Mouse (Mus musculus): ENCODE results near the gene Vps13d. TPM values are rescaled to one million over a fixed set of nuclear protein-coding genes. Genes with fewer than 3 reads are reported as not detected.
"Not testable (repeated sequence)": the region's sequence is repeated elsewhere in the genome, so short reads cannot be mapped to it uniquely, and the experiment has no call there.

Gene Vps13d
- polyA plus RNA-seq, 1 experiment from 2014 or later: 10.3 TPM

DNA sequence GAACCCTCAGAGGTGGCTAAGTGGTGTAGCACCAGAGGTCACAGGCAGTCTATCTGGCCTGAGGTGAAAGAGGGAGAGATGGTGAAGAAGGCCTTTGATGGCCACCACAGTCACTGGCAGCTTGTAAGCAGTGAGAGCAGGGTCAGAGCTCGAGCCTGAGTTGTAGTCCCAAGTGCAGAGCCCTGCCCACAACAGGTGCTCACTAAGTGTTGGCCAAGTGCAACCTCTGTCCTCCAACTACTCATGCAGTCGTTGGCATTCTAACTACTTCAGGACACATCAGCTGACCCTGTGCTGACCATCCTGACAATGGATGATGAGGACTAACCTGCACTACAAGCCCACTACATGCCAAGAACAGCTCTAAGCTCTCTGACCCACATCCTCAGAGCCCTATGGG lies 7.2 kb downstream of the Vps13d start:
- Histone ChIP-seq H3K4me3 (ENCODE audit: low read depth, low read length) (no peak overlapping the region), H3K4me2 (replicated peaks; ENCODE audit: low read depth, low read length) (no peak overlapping the region), H3K9me3 (ENCODE audit: low read length) (no peaks in the 10 kb centered on the region), H3K9ac (replicated peaks; ENCODE audit: low read depth) (no peak overlapping the region), H3K27me3 (replicated peaks; ENCODE audit: insufficient read depth, low read length) (no peaks in the 10 kb centered on the region), H3K4me1 (ENCODE audit: insufficient read depth, low read depth, low read length) (no peaks in the 10 kb centered on the region; the same call in 1 of the 2 replicates), H3K36me3 (ENCODE audit: insufficient read depth, low read length) (0 out of 2 replicates have a peak, but pooled peaks cover 8% of the 10 kb centered on the region), H3K27ac (ENCODE audit: low read length) (no peak overlapping the region)
- 51% methylated on average over 2 of the region's 2 CpGs for whole genome bisulfite sequencing
- DNase-seq (ENCODE audit: low spot score) (no peak), ATAC-seq (no peak)
- TF ChIP-seq EP300 (IDR thresholded peaks at IDR 0.05) (no peak), CTCF (IDR thresholded peaks at IDR 0.05) (no peak)

DNA sequence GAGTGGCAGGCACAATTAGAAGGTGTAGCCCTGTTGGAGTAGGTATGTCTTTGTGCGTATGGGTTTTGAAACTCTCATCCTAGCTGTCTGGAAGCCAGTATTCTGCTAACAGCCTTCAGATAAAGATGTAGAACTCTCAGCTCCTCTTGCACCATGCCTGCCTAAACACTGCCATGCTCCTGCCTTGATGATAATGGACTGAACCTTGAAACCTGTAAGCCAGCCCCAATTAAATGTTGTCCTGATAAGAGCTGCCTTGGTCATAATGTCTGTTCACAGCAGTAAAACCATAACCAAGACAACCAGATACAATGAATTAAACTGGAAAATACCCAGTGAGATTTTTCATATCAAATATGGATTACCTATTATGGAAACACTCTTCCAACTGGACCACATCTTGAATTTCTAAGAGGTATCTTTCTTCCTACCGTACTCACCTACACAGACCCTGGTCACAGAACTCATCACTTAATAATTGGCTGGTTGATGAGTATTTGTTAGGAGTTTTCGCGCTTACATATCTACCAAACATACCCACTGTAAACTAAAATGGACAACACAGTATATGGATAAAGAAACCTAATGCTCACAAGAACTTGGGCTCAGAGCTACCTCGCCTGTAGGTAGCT lies 15.8 kb downstream of the Vps13d start:
- H3K4me1 ChIP-seq (ENCODE audit: insufficient read depth, low read depth, low read length): no peaks in the 10 kb centered on the region
- ATAC-seq: no peak
- H3K27ac ChIP-seq (ENCODE audit: low read length): no peak overlapping the region
- peaks cover 21% of the 10 kb centered on the region; the same call in 1 of the 2 replicates for H3K36me3 ChIP-seq (ENCODE audit: insufficient read depth, low read length)
- no peak for DNase-seq (ENCODE audit: low spot score)
- no peaks in the 10 kb centered on the region for H3K27me3 ChIP-seq (replicated peaks; ENCODE audit: insufficient read depth, low read length)
- no peak overlapping the region for H3K4me3 ChIP-seq (ENCODE audit: low read depth, low read length)
- no peak overlapping the region for H3K4me2 ChIP-seq (replicated peaks; ENCODE audit: low read depth, low read length)
- no peaks in the 10 kb centered on the region for H3K9me3 ChIP-seq (ENCODE audit: low read length)
- TF ChIP-seq EP300 (IDR thresholded peaks at IDR 0.05) (no peak), CTCF (IDR thresholded peaks at IDR 0.05) (no peak)
- no peak overlapping the region for H3K9ac ChIP-seq (replicated peaks; ENCODE audit: low read depth)
- WGBS: 94% methylated on average over 5 of the region's 5 CpGs

DNA sequence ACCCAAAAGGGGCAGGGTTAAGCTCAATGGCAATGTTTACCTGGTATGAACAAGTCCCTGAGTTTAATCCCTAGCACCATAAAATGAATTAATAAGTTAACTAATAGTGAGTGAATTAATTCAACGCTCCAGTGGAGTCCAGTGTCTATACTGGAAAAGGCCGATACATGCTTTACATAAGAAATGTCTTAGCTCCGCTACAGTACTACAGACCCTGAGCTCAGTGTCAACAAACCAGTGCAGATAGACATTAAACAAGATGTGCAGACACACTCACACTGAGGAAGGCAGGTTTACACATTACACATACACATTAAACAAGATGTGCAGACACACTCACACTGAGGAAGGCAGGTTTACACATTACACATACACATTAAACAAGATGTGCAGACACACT lies 29.3 kb downstream of the Vps13d start:
- H3K27me3 ChIP-seq (replicated peaks; ENCODE audit: insufficient read depth, low read length); H3K4me1 ChIP-seq (ENCODE audit: insufficient read depth, low read depth, low read length); H3K4me2 ChIP-seq (replicated peaks; ENCODE audit: low read depth, low read length); H3K9ac ChIP-seq (replicated peaks; ENCODE audit: low read depth); DNase-seq (ENCODE audit: low spot score); ATAC-seq; H3K4me3 ChIP-seq (ENCODE audit: low read depth, low read length); H3K27ac ChIP-seq (ENCODE audit: low read length); H3K9me3 ChIP-seq (ENCODE audit: low read length): not testable (repeated sequence)
- H3K36me3 ChIP-seq (ENCODE audit: insufficient read depth, low read length): peaks cover 60% of the 10 kb centered on the region
- 91% methylated on average over 3 of the region's 3 CpGs for WGBS

DNA sequence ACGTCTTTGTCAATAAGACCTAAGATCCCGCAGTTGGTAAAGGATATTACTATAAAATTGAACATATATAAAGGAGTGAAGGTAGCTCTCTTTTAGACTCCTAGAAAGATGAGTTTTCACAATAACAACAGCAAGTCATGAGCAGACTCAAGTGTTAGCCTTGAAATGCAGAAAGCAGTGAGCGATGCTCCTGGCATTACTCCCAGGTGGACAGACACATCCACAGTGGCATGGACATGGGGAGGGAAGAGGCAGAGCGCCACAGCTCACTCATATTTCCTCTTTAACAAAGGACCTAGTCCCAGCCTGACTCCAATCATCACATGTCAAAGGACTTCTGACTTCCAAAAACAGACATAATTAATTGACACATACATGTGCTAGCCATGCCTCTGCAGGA lies 30.7 kb downstream of the Vps13d start:
- H3K27ac ChIP-seq (ENCODE audit: low read length): no peak overlapping the region
- TF ChIP-seq EP300 (IDR thresholded peaks at IDR 0.05) (no peak), CTCF (IDR thresholded peaks at IDR 0.05) (no peak)
- H3K36me3 ChIP-seq (ENCODE audit: insufficient read depth, low read length): peaks cover 58% of the 10 kb centered on the region
- H3K4me3 ChIP-seq (ENCODE audit: low read depth, low read length): no peak overlapping the region
- ATAC-seq (no peak), DNase-seq (ENCODE audit: low spot score) (no peak)
- H3K27me3 ChIP-seq (replicated peaks; ENCODE audit: insufficient read depth, low read length): no peaks in the 10 kb centered on the region
- H3K4me1 ChIP-seq (ENCODE audit: insufficient read depth, low read depth, low read length): no peaks in the 10 kb centered on the region
- no peak overlapping the region for H3K4me2 ChIP-seq (replicated peaks; ENCODE audit: low read depth, low read length)
- WGBS: 96% methylated on average over 4 of the region's 4 CpGs
- no peak overlapping the region for H3K9ac ChIP-seq (replicated peaks; ENCODE audit: low read depth)
- no peaks in the 10 kb centered on the region for H3K9me3 ChIP-seq (ENCODE audit: low read length)

DNA sequence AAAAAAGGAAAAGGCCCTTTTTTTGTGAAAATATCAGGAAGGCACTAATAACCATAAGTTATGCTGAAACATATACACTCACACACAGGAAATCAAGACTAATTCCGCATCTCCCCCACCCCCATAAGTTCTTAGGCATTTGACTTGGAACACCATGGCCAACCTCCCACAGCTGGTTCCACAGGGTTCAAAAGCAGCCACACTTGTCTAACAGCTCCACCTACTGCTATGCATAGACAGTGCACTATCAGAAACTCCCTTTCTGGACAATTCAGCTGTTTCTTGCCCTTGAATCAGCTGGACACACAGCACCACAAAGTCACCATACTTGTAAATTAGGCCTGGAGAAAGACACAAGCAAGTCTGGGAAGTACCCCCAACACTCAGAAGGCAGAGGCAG lies 33.6 kb downstream of the Vps13d start:
- Histone ChIP-seq H3K9me3 (ENCODE audit: low read length) (no peaks in the 10 kb centered on the region), H3K9ac (replicated peaks; ENCODE audit: low read depth) (no peak overlapping the region), H3K27me3 (replicated peaks; ENCODE audit: insufficient read depth, low read length) (no peaks in the 10 kb centered on the region), H3K27ac (ENCODE audit: low read length) (no peak overlapping the region), H3K4me2 (replicated peaks; ENCODE audit: low read depth, low read length) (no peak overlapping the region), H3K4me1 (ENCODE audit: insufficient read depth, low read depth, low read length) (no peaks in the 10 kb centered on the region), H3K4me3 (ENCODE audit: low read depth, low read length) (no peak overlapping the region), H3K36me3 (ENCODE audit: insufficient read depth, low read length) (peaks cover 53% of the 10 kb centered on the region)
- ATAC-seq (peak; percentile 54; the same call in 1 of the 2 replicates), DNase-seq (ENCODE audit: low spot score) (peak; percentile 52)
- TF ChIP-seq EP300 (IDR thresholded peaks at IDR 0.05) (no peak), CTCF (IDR thresholded peaks at IDR 0.05) (peak; percentile 72)
- WGBS: 83% methylated on average over 1 of the region's 1 CpGs

DNA sequence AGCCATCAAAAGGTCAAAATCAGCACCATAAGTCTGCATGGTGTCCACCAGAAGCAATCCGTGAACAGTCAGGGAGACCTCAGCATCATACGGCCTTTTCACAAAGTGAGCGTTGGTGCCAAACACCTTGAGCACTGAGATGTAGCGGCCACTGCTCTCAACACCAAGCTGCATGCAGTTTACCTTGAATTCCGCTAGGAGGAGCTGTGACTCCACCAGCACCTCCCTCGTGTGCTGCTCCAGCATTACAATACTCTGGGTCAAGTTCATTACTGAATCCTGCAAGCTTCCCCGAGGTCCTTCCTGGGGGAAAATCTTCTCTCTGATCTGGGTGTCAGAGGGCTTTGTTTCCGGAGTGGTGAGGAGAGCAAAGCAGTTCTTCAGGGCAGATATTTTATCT lies 38.8 kb downstream of the Vps13d start:
- H3K9ac ChIP-seq (replicated peaks; ENCODE audit: low read depth): no peak overlapping the region
- H3K36me3 ChIP-seq (ENCODE audit: insufficient read depth, low read length): peaks cover 39% of the 10 kb centered on the region
- H3K4me3 ChIP-seq (ENCODE audit: low read depth, low read length): no peak overlapping the region
- H3K27ac ChIP-seq (ENCODE audit: low read length): no peak overlapping the region
- TF ChIP-seq EP300 (IDR thresholded peaks at IDR 0.05): no peak
- peak; percentile 97 for TF ChIP-seq CTCF (IDR thresholded peaks at IDR 0.05)
- peak; percentile 75 for DNase-seq (ENCODE audit: low spot score)
- H3K9me3 ChIP-seq (ENCODE audit: low read length): no peaks in the 10 kb centered on the region
- H3K27me3 ChIP-seq (replicated peaks; ENCODE audit: insufficient read depth, low read length): no peaks in the 10 kb centered on the region
- WGBS: 48% methylated on average over 8 of the region's 8 CpGs
- H3K4me2 ChIP-seq (replicated peaks; ENCODE audit: low read depth, low read length): no peak overlapping the region
- H3K4me1 ChIP-seq (ENCODE audit: insufficient read depth, low read depth, low read length): no peaks in the 10 kb centered on the region
- peak; percentile 67 for ATAC-seq

DNA sequence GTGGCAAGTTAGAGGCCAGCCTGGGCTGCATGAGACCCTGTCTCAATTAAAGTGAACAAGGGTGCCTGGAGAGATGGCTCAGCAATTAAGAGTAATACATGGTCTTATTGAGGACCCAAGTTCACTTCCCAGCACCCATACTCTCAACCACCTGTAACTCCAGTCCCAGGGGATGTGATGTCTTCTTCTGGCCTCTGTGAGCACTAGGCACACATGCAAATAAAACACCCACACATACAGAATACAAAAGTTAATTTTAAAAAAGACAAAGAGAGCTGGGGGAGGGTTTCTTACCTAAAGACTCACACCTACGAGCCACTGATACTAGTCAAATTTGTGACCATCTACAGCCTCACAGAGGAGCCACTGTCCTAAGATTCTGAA lies 43.7 kb downstream of the Vps13d start:
- TF ChIP-seq EP300 (IDR thresholded peaks at IDR 0.05): no peak
- TF ChIP-seq CTCF (IDR thresholded peaks at IDR 0.05): no peak
- Histone ChIP-seq H3K4me3 (ENCODE audit: low read depth, low read length) (no peak overlapping the region), H3K9me3 (ENCODE audit: low read length) (no peaks in the 10 kb centered on the region), H3K4me1 (ENCODE audit: insufficient read depth, low read depth, low read length) (peaks cover 2% of the 10 kb centered on the region; the same call in 1 of the 2 replicates), H3K36me3 (ENCODE audit: insufficient read depth, low read length) (peaks cover 30% of the 10 kb centered on the region), H3K27ac (ENCODE audit: low read length) (no peak overlapping the region), H3K4me2 (replicated peaks; ENCODE audit: low read depth, low read length) (no peak overlapping the region), H3K9ac (replicated peaks; ENCODE audit: low read depth) (no peak overlapping the region), H3K27me3 (replicated peaks; ENCODE audit: insufficient read depth, low read length) (no peaks in the 10 kb centered on the region)
- no peak for DNase-seq (ENCODE audit: low spot score)
- WGBS: 90% methylated on average over 1 of the region's 1 CpGs
- ATAC-seq: no peak
